Mouse (Mus musculus) urinary bladder, postnatal 25 days (tissue): ENCODE measurements around the gene Aifm3.

Experiments used
- DNase-seq: peaks from one replicate; pipeline ENCODE4 v3.0.0; 2022; ENCODE audit warnings: low spot score

The Aifm3 gene

DNA sequence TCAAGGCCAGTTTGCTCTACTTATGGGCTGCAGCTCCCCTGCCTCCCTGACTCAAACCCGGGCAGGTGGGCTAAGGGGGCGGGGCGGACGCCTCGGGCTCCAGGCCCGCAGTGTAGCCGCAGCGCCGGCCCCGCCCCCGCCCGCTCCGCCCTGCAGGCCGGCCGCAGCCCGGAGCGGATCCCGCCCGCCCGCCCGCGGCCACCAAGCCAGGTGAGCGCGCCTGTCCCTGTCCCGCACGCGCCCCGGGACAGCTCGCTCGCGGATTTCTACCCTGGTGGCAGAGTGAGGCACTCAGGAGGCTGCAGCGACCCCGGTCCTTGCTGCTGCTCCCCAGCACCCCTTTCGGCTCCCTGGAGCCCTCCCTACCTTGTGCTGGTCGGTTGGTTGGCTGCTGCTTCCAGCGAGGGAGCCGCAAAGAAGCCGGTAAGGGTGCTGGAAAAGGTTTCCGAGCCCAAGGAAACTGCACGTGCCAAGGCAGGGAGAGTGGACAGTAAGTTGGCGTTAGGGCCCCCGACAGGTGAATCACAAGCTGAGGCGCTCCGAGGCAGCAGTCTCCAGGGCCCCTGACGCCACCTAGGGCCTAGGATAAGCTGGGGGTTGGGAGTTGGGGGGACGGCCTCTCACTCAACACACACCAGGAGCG is at the start of gene Aifm3:
Gene Aifm3, plus strand, starts transcription at position 143 of the 643 bp plus-strand sequence.
- peak; percentile 20 for DNase-seq

DNA sequence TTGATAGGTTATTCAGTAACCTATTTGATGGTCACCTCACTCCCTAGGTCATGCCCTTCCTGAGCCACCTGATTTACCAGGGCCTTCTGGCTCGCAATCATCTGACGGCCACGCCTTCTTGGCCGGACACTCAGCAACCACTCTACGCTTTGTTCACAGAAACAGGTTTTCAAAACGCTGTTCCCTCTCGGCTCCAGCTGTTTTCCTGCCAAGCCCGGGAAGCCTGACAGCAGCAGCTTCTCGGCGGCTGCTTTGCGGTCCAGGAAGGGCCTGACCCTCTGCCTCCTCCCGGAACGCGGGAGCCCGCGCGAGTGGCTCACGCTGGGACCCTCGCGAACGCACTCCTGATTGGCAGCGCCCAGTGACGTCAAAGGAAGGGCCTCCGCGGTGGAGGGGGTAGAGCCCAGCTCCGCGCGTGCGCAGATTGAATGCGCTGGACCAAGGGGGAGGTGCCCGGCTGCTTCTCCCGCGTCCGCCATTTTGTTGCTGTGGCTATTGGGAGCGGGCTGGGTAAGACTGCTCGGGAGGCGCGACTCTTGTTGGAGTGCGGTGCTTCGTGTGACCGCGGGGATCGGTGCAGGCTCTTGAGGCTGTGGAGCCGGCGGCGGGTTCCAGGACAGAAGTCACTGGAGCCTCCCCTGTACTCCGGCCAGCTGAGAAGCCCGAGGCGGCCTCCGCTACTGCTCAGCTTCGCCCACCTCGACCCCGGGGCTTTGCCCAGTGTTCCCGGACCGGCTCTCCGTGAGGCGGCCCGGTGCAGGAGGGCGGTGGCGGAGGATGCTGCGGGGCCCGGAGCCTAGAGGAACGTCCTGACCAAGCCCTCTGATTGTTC is 37.7 kb upstream of the Aifm3 start, which contains the start of gene Crkl:
Gene Crkl, plus strand, starts transcription at position 447 of the 832 bp plus-strand sequence.
- peak; percentile 97 for DNase-seq

DNA sequence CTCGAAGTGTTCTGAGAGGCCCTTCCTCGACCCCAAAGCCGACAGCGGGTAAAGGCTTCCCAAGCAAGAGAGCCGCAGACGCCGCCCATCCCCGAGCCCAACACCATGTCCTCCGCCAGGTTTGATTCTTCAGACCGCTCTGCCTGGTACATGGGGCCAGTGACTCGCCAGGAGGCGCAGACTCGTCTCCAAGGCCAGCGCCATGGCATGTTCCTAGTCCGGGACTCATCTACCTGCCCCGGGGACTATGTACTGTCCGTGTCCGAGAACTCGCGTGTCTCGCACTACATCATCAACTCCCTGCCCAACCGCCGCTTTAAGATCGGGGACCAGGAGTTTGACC is 37.1 kb upstream of the Aifm3 start:
- DNase-seq: peak; percentile 40

DNA sequence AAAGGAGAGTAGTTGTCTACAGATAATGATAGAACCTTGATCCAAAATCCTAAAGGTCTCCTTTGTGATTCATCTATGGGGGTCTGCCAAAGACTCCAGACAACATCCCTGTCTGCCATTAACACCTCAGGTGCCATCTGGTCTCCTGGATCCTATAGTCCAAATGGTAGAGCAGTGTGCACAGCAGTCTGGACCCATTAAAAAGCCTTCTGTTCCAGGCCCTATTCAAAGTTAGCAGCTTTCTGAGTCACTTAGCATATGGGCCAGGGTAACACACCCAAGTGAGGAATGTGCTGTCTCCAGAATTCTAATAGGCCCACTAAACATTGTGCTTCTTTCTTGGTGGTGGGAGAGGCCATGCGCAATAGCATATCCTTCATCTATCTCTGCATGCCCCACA is 32.5 kb upstream of the Aifm3 start:
- DNase-seq: no peak

DNA sequence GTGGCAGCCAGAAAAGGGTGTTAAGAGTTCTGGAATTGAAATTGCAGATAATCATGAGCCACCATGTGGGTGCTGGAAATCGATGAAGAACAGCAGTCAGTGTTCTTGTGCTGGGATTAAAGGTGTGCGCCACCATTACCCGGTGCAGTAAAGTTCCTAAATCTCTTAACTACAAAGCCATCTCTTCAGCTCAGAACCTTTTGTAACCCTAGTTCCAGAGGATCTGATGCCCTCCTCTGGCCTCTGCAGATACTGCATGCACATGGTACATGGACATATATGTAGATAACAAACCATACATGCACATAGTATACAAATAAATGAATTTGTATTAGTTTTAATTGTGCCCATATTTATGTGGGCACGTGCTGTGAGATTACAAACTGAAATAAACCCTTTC is 29.2 kb upstream of the Aifm3 start:
- DNase-seq: no peak

DNA sequence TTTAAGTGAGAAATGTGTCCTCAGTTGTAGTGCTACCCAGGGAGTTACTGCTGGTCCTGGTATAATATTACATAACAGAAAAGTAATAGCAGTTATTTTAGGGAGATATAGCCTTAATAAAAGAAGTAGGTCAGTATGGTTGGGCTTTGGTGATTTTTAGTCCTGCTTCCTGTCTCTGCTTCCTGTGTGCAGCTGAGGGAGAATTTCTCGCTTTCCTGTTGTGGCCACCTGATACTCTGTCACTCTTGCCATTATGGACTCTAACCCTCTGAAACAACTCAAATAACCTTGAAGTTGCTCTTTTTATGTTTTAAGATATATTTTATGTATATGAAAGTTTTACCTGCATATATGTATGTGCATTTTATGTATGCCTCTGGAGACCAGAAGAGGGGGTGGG is 27.8 kb upstream of the Aifm3 start:
- no peak for DNase-seq

DNA sequence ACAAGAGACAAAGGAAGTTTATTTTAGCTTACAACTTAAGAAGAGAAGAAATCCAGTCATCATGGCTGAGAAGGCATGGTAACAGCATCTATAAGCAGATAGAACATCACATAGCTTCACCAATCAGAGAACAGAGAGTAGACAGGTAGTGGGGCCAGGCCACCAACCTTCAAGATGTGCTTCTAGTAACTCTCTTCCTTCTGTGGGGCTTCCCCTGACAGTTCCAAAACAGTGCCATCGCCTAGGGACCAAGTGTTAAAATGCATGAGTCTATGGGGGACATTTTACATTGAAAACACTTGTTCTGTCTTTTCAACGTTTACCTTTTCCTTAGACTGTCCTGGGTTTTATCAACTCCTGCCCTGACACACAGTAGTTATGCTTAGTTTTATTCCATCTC is 26.2 kb upstream of the Aifm3 start:
- no peak for DNase-seq

DNA sequence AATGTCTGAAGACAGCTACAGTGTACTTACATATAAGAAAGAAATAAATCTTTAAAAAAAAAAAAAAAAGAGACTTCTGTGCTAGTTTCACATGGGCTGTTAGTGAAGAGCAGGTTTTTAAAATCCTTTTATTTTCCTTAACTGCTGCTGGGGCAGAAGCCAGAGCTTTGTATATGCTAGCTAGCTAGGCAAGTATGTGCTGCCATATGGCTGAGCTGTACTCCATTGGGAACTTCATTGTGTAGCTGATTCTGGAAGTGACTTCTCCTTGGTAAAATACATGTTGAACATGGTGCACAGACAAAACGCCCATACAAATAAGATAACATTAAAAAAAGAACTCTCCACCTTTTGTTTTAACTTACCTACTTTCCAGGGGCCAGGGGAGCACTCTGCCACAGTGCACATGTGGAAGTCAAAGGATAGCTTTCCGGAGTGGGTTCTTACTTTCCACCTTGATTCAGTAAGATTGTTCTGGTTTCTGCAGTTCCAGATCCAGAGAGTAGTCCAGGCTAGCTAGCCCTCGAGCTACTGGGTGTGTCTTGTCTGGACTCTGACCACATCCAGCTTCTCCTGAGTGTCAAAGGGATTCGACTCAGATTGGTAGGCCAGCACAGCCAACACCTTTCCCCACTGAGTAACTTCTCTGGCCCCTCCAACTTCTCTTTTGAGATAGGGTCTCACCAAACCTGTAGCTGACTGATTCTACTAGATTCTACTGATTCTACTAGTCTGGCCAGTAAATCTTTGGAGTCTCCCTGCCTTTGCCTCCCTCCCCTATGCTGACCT is 22.3 kb upstream of the Aifm3 start:
- no peak for DNase-seq

DNA sequence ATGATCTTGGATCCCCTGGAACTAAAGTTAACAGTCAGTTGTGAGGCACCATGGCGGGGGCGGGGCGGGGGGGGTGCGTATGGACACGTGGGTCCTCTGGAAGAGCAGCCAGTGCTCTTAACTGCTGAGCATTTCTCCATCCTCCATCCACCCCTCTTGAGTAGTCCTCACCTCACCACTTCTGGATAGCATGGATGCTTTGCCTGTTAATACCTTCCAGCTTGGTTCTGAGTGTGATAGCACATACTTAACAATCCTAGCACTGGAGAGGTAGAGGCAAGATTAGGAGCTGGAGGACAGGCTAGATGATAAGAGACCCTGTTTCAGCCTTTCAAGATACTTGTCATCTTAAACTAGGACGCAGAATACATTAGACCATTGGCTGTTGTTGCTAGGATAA is 16.9 kb upstream of the Aifm3 start:
- no peak for DNase-seq

DNA sequence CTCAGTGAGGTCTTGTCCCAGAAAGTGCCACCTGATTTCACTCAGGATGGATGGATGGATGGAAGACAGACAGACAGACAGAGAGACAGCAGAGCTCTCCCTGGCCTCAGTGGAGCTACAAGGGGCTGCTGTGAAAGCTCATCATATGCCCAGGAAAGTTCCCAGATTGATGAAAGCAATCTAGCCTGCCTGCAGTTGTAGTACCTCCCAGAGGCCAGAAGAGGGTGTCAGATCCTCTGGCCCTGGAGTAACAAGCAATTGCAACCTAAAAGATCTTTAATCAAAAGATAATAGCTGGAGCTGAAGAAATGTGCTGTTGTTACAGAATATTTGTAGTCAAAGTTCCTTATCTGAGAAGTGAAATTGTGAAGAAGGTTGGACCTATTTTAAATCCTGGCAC is 15.3 kb upstream of the Aifm3 start:
- no peak for DNase-seq

DNA sequence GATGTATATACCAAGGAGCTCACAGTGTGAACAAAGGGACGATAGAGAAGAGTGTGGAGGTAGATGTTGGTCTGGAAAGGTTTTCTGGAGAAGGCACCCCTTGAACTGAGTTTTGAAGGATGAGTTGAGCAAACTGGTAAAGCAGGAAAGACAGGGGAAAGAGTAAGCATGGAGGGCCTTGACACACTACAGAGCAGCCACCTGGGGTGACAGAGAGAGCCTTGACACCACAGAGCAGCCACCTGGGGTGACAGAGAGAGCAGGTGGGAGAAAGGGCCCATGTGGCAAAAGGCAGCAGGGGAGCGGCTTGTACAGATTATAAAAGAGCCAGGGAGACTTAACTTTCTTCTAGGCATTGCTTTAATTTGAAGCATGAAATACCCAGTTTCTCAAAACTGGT is 14.7 kb upstream of the Aifm3 start:
- no peak for DNase-seq

DNA sequence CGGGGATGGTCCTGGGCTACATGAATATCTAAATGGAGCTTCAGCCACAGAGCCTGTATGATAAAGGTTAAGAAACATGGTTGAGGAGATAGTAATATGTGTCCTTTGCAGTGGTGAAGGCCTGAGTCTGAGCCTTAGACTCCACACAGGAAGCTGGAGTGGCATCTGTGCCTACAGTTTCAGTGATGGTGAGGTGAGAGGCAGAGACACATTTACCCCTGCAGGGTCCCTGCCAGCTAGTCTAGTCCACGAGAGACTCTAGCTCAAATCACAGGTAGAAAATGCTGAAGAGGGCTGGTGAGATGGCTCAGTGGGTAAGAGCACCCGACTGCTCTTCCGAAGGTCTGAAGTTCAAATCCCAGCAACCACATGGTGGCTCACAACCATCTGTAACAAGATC is 14.1 kb upstream of the Aifm3 start:
- no peak for DNase-seq

DNA sequence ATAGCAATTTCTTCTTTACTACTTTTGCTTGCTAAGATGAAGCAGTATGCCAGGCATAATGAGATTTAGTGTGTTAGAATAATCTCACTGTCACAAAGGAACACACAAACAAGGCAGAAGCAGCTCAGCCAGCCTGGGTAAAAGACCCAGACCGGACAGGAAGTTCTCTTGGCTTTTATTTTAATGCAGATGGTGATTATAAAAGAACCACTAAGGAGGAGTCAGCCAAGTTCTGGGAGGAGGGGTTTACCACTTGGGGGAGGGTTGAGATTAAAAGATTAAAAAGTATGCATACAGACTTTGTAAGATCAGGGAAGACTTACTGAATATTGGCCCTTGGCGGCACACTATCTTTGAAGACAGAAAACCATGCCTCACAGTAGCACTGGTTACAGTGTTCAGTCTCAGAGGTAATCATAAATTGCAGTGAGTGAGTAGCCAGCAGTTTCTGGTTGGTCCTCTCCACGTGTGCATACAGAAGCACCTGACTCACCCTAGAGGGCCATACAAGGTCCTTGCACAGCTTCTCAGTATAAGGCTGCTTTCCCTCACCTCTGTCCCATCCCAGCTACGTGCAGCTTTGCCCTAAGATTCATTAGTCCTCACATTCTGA is 11.0 kb upstream of the Aifm3 start:
- no peak for DNase-seq

DNA sequence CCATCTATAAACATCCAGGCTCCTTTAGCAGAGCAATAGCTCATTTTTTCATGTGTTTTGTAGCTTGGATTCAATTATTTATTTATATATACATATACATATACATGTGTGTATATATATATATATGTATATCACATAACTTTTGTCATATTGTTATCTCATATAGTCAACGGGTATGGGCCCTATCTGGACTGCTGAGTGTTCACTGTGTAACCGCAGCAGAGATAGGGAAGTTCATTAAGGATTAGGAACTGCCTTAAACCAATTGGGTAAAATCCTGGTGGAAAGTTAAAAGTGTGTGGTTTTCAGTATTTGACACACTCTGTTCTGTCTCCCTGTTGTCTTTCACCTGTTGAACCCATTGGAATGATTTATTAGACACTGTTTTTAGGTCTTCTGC is 7.9 kb upstream of the Aifm3 start:
- no peak for DNase-seq

DNA sequence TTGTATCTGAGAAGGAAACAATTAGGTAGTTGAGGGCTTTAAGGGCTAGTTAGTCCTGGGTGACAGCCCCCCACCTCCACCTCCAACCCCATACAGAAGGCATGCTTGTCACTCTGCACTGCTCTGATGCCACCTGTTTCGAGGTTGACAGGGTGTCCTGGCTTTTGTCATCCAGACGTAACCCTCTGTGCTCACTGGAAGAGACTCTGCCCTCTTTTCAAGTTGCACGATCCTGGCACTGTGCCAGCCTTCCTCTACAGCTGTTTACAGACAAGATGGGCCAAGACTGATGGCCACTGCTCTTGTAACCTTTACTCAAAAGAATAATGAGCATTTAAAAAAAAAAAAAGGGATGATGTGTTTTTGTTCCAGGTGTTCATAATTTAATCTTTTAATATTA is 2.9 kb upstream of the Aifm3 start:
- no peak for DNase-seq

DNA sequence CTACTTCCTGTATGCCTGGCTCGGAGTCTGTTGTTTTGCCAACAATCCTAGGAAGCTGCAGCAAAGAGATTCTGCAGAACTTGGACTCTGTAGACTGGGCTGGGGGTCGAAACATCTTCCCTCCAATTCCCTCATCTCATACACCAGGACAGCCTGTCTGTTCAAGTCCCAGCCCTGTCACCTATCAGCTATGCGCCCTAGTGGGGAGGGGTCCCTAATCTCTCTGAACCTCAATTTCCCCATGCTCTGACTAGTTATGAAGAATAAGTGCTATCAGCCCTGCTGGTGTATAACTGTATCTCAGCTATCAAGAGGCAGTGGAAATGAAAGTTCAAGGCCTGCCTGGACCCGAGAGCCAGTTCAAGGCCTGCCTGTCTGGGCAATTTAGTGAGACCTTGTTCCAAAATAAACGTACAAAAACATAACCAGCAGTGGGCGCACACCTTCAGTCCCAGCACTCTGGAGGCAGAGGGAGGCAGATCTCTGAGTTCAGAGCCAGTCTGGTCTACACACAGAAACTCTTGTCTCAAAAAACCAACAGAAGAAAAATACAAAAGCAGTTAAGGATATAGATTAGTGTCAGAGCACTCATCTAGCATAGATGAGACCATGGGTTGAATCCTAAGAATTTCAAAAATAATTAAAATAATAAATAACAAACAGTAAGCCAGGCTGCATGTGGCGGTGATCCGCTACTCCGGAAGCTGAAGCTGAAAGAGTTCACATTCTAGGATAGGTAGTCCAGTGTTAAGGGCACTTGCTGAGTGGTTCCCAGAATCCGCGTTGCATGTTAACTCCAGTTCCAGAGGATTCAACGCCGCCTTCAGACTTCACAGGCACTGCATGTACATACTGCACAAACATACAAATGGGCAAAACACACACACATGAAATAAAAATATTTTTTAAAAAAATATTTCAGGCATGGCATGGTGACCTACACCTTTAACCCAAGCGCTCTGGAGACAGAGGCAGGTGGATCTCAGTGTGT is 638 bp upstream of the Aifm3 start:
- DNase-seq: no peak

DNA sequence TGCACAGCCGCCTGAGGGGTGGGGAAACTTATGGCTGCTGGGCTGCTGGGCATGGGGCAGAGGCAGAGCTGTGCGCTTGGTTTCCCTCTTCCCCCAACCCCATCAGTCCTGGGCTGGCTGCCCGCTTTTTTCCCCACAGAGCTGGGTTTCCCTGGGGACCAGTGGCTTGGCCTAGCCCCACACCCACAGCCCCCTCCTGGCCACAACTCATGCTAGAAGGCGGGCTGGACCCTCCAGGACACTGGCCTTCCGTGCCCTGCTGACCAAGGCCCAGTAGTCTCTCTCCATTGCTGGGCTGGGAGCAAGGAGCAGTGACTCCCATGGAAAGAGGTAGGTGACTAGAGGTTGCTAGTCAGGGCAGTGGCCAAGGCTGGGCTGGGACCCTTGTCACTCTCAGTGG is 1.7 kb downstream of the Aifm3 start:
- no peak for DNase-seq

DNA sequence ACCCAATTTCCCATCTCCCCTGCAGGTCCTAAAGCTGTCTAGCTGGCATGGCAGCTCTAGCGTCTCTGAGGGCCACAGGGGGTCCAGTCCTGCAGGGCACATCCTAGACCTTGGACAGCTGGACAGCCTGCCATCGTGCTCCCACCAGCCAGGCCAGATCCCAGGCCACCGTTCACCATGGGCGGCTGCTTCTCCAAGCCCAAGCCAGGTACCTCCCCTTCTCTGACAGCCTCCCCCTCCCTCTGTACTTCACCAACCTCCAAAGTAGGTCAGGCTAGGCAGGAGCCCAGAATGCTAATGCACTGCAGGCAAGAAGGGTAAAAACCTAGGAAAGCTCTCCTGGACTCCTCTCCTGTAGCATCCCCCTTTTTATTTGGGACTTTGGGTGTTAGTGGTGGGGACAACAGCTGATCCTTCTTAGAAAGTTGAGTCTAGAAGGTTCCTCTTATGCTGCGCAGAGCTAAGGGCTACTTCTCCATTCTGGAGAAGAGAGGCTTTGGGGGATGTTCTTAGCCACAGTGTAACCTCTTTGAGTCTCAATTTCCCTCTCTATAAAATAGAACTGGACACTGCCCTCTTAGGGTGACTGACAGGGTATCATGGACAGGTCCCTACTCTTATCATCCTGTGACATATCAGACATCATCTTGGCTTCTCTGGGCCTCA is 2.6 kb downstream of the Aifm3 start:
- DNase-seq: no peak

DNA sequence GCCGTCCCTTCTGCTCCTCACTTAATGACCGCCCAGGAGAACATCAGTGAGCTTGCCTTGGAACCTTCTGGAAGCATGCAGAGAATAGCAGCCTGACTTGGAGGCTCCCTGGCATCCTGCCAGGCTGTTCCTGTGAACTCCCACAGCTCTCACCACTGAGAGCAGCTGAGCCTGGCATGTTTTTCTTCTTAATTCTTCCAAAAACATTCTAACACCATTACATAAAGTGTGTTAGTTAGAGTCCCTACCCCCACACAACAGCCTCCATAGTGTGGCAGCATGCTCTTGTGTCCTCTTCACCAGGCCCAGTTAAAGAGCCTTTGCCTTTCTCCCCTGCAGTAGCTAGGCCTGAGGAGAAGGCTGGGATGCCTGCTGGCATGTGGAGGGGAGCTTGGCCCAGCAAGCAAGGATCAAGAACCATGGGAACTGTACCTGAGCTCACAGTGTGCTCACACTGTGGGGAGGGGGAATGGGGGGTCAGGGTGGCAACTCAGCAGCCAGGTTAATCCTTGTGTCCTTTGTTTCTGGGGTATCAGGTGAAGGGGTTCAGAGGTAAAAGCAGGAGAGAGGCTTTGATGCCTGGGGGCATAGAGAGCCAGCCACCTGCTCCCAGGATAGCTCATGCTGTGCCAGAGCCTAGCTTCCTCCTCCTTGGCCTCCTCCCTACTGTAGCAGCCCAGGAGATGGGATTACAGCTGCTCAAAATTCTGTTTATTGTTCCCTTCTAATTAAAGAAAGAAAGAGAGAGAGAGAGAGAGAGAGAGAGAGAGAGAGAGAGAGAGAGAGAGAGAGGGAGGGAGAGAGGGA is 7.3 kb downstream of the Aifm3 start:
- DNase-seq: no peak
